Mouse (Mus musculus) bone marrow macrophage, adult 2 months (primary cell): ENCODE results near the gene Foxe3.

Experiments
- CTCF ChIP-seq: IDR thresholded peaks from 2 replicates; pipeline ENCODE4 v1.5.1; 2012; ENCODE audit warnings: low read depth, mild to moderate bottlenecking, low read length, moderate library complexity
- POLR2A ChIP-seq: IDR thresholded peaks from 2 replicates; pipeline ENCODE4 v1.6.1; 2012; ENCODE audit warnings: mild to moderate bottlenecking, low read depth, low read length, borderline replicate concordance

DNA sequence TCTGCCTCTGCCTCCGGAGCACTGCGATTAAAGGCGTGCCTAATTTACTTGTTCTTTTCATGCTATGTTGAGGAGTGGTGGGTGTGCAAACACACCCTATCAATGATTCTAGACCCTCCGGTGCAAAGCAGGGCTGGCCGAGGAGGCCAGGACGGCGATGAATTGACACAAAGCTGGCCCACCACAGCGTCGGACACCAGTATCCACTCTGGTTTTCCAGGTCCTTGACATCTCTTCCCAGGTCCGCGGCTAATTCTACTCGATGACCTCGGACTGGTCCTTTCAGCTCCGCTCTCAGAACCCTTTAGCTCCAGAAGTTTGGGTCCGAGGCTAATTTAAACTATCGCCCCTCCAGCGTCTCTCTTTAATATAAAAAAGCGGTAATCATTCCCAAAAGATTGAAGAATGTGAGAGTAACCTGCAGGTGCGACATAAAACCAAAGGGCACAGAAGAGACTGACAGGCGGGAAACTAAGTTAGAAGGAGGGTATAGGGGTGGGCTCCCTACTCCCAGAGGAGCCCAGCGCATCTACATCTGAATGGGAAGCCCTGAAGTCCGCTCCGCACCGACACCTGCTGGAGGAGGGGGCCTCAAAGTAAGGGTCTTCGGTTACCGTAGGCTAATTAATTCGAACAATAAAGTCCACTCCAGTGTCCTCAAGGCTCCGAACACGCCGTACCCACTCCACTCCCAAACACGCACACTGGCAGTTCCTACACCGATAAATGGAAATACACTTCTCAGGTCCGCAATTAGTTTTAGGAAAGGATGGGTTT is 24.8 kb downstream of the Foxe3 start:
- no peak for TF ChIP-seq CTCF
- no peak for TF ChIP-seq POLR2A
